Mouse (Mus musculus) lung, postnatal 14 days (tissue): Measurements from ENCODE around the gene Olfr1511.
"Not testable (repeated sequence)": the region's sequence is repeated elsewhere in the genome, so short reads cannot be mapped to it uniquely, and the experiment has no call there.

ENCODE experiments used
- DNase-seq: peaks from one replicate; pipeline ENCODE4 v3.0.0; 2021

The Olfr1511 gene

GRCm38 (mm10) chr14:52397279-52397678, at the start of gene Olfr1511:
Gene Olfr1511, minus strand, starts transcription at chr14:52397379.
- DNase-seq, result no peak

GRCm38 (mm10) chr14:52442690-52443089, 45.5 kb upstream of the Olfr1511 start, which contains the start of gene Olfr1509:
Gene Olfr1509, plus strand, starts transcription at chr14:52442990.
- no peak for DNase-seq

DNA sequence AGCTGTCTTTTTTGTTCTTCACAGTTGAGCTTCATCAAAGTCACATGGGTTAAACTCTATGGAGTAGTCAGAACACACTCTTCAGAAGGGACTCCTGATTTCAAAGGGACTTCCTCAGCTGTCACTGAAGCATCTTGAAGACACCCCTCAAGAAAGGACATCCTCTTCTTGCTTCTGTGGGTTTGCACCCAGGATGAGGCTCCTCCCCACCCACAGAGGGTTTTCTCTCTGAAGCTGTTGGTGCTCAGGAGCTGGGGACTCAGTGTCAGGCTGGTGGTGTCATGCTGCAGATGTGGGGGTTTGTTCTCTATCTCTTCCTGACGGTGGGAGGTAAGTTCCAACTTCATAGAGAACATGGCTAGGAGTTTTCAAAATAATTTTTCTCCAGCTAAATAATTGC, 30.5 kb upstream of the Olfr1511 start:
- no peak for DNase-seq

- no peak for DNase-seq
Measured at GRCm38 (mm10) chr14:52414273-52414672, 17.1 kb upstream of the Olfr1511 start, which contains the start of gene Olfr1510. Gene Olfr1510, minus strand, starts transcription at chr14:52414373.

GRCm38 (mm10) chr14:52410142-52410919, 13.2 kb upstream of the Olfr1511 start:
- DNase-seq, result not testable (repeated sequence)

GRCm38 (mm10) chr14:52390084-52390848, 6.9 kb downstream of the Olfr1511 start:
- not testable (repeated sequence) for DNase-seq

DNA sequence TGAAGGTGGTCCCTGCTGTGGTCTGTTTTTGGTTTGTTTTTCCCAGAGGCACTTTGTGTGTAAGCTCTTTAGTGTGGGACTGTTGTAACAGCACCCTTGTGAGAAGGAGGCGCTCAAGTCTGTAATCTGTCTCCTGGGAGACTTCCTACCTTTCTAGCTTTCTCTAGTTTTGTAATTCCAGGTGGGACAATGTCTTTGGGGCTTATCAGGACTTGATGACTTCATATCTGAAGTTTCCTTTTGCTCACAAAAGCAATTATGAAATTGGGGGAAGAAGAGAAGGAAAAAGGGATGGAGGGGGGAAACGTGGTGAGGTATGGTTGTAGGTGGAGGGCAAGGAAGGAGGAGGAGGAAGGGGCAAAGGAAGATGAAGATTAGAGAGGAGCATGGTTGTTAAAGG, 18.1 kb downstream of the Olfr1511 start, which contains the start of gene Olfr1512:
TSS of gene Olfr1512 (minus strand) at position 101 of the 400 bp plus-strand sequence.
- no peak for DNase-seq

- no peak for DNase-seq
Measured at GRCm38 (mm10) chr14:52368741-52369140, 28.4 kb downstream of the Olfr1511 start.

GRCm38 (mm10) chr14:52356308-52356707, 40.9 kb downstream of the Olfr1511 start, which contains the start of gene Olfr1513:
Gene Olfr1513, minus strand, starts transcription at chr14:52356408.
- DNase-seq, result no peak
